Mouse (Mus musculus) mesoderm, embryonic 11.5 days (tissue): ENCODE results near the gene Arrdc2.

ENCODE experiments used
- DNase-seq: peaks from one replicate; pipeline ENCODE4 v3.0.0-alpha.2; 2012; ENCODE audit warnings: low read depth, low spot score

Gene Arrdc2

DNA sequence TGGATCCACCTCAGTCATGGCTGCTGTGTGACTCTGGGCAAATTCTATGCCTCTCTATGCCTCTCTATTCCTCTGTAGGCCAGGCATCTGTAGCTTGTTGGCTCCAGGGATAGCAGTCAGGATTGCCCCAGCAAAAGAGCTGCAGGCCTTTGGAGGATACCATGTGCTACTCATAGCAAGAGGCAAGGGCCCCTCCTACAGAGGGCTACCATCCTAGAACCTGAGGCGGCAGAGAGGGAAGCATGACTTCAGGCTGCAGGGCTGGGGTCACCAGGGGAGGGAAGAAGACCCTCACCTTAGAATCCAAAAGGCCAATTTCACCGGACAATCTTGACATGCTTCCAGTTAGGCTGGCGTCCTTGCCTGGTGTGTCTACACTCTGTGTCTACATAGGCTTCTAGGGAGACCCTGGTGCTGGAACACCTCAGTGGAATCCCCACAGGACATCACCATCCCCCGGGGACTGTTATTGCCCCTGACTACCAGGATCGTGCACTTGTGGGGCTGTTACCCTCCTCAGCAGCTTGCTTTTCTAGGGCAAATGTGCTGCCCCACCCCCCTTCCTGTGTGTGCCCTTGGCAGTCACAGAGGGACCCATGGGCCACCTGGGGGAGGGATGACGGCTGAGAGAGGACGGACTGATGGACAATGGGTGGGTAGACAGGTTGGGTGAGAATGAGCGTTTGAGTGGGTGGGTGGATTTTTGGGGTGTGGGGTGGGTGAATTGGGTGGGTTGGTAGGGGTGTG is 30.4 kb downstream of the Arrdc2 start:
- no peak for DNase-seq

- no peak for DNase-seq
Observed at GRCm38 (mm10) chr8:70808239-70808638, 31.3 kb downstream of the Arrdc2 start, which contains the start of gene Il12rb1. TSS of gene Il12rb1 (plus strand) at chr8:70808449.

- DNase-seq, result no peak
Observed at GRCm38 (mm10) chr8:70807304-70807703, 32.2 kb downstream of the Arrdc2 start.

DNA sequence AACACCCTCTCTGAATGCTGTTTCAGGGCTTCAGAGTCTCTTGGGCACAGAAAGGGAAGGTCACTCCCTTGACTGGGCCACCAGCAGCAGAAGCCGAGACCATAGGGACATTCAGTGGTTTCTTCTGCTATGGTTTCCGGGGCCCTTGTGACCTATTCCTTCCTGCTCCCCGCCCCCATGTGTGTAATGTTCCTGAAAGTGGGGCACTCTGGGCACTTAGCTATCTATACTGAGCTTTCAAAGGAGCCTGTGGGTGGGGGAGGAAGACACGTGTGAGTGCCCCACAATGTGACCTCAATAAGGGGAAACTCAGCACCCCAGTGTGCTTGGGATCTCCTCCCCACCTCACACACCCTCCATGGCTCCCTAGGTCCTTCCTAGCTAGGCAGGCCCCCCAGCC is 33.0 kb downstream of the Arrdc2 start:
- no peak for DNase-seq

- DNase-seq, result peak; percentile 82
Observed at GRCm38 (mm10) chr8:70804481-70805206, 34.9 kb downstream of the Arrdc2 start, which contains the start of gene Mast3. TSS of gene Mast3 (minus strand) at chr8:70805054.

DNA sequence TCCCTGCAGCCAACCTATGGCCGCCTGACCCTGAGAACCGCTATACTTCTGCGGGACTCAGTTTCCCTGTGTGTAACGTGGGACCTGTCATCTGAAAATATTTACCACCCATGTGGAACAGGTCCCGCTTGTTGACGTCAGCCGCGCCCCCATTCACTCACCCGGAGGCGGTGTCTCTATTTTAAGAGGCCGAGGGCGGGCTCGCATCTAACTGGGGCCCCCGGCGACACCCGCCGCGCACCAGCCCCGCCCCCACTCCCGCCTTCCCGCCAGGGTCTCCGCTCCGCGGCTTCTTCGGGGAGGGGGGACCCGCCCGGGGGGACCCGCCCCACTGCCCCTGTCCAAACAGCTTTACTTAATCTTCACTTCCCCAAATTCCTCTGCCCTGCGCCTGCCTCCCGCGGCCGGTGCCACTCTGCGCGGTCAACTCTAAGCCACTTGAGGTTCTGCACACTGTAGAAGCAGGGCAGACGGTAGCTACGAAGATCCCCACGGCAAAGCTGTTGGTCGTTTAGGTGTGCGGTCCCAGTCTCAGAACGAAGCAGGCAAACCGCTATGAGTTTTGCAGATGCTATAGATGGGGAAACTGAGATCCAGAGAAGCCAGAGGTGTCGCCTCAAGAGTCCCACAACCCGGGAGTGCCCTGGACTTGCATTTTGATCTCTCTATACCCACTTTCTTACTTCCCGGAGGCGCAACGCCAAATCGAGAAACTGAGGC is 35.6 kb downstream of the Arrdc2 start:
- no peak for DNase-seq

GRCm38 (mm10) chr8:70802786-70803510 is 36.6 kb downstream of the Arrdc2 start:
- no peak for DNase-seq

GRCm38 (mm10) chr8:70801830-70802229 is 37.7 kb downstream of the Arrdc2 start:
- DNase-seq, result no peak

DNA sequence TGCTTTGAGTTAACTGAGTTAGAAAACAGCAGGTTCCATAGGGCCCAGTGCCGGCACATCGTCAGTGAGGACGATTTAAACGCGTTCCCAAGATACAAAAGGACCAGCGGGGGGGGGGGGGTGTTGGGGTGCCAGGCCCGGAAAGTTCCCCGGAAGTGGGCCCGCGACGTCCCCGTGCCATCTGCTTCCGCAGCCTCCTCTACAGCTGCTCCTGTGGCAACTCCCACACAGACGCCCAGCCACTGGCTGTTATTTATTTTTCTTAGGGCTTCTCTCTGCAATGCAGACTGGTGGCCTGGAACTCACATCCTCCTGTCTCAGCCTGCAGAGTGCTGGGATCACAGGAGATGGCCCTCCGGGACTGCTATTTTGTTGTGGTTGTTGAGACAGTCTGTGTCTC is 38.4 kb downstream of the Arrdc2 start:
- no peak for DNase-seq

GRCm38 (mm10) chr8:70800648-70801047 is 38.9 kb downstream of the Arrdc2 start:
- no peak for DNase-seq

DNA sequence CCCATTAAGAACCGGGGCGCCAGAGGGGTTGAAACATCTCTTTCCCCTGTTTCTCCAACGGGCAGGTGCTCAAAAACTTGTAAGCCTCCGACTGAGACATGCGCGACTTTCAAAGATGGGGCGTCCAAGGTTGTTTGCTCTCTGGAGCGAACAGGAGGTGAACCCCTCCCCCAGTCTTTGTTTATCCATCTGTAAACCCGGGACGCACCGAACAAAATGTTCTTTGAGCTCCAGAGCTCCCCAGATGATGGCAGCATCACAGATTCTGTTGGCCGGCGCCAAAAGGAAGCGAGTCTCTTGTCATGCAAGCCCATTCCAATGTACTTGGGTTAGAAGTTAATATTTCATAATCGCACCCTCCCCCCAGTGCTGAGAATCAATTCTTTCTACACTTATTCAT is 41.2 kb downstream of the Arrdc2 start:
- no peak for DNase-seq

DNA sequence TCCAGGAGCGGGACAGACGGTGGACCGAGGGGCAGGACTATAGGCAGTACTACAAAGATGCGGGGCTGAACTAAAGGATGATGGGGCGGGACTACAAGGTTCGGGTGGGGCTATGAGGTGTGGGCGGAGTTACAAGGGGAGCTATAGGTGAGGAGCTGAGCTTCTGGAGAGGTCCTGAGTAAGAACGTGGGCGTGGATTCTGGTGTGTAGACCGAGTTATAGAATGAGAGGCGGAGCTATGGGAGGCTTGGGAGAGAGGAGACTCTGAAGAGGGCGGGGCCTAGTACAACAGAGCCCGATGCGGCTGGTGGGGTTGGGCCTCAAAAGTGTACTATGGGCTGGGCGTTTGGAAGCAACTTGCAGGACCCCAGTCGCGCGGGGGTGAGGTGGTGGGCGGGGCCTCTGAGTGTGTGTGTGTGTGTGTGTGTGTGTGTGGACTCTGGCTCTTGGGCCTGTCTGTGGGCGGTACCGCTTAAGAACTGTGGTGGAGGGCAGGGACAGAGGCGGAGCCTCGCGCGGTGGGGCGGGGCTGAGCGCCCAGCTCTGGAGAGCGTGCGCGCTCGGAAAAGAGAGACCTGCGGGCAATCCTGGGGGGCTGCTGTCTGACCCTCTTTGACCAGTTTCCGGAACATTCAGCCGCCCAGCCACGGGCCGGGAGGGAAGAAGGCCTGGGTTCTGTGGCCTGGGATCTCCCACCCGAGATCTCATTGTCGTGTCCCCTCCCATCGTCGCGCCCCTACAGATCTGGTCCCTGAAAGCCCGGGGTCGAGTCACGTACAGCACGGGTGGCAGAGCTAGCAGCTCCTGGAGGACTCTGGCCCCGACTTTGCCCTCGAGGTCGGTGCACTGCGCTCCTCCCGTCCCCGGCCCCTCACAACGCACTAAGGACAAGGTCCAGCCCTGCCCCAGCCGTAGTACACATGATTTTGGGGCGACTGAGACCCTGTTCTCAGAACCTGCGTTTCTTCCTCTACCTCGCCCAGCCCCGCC is 42.1 kb downstream of the Arrdc2 start:
- peak; percentile 91 for DNase-seq

- no peak for DNase-seq
Observed at GRCm38 (mm10) chr8:70796403-70797080, 43.0 kb downstream of the Arrdc2 start.

DNA sequence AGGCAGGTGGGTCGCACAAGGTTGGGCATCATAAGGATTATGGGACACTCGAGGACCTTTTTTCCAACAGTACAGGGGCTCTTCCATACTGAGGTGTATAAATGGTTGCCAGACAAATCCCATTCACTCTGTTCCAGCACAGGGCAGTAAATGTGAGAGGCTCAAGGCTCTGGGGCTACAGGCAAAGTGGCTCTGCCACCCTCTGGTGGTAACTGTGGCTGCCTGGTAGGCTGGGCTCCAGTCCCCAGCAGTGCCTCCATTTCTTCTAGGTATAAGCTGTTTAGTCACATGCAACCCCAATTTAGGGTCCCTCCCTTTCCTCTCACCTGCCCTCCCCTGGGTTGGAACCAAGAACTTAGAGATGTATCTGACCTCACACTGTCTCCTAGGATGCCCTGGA is 44.1 kb downstream of the Arrdc2 start:
- DNase-seq, result no peak

DNA sequence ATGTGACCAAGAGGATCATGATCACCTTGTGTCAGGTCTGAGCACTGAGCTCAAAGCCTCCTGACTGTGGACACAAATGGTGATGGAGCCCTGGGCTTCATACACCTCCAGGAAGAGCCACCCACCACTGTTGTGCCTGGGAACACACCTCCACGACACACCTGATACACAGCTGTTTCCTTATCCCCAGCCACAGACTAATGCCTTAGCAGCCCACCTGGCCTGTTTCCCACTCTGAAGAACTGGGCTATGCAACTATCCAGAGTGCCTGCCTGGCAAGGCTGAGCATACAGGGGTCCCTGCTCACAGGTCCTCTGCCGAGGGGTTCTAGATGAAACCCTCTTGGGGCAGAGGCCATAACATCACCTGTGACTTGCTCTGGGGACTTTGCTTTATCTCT is 45.3 kb downstream of the Arrdc2 start:
- no peak for DNase-seq

GRCm38 (mm10) chr8:70792700-70793099 is 46.8 kb downstream of the Arrdc2 start:
- no peak for DNase-seq

- DNase-seq, result peak; percentile 97
Observed at GRCm38 (mm10) chr8:70791975-70792691, 47.4 kb downstream of the Arrdc2 start.

DNA sequence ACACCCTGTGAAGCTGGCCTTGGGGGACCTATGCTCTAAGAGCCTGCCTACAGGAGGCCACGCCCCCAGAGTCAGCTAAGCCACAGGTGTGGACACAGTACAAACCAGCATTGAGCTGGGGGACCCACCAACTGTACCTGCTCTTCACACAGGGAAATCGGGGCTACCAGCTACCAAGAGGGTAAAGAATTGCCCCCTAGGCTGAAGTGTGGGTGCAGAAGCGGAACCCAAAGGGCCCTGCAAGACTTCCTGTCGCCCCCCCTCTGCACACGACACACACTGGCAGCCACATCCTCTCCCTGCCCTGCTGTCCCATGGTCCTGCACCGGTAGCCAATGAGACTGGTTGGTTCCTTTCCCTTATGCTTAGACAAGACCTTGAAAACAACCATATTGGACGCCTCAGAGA is 48.2 kb downstream of the Arrdc2 start:
- DNase-seq, result no peak

GRCm38 (mm10) chr8:70790846-70791245 is 48.7 kb downstream of the Arrdc2 start:
- no peak for DNase-seq
